Mouse (Mus musculus) heart, adult 10 weeks (tissue): Measurements from ENCODE around the gene Gpr85. TPM values are rescaled to one million over a fixed set of nuclear protein-coding genes. Genes with fewer than 3 reads are reported as not detected.

Experiments
- polyA plus RNA-seq: library from polyadenylated mRNA; stranded (reverse); fragments of 350-450 nt; fragmentation: Illumina TruSeq; extraction: RNeasy Lipid Tissue Mini Kit (QIAGEN cat#74804); gene quantifications from one replicate; pipeline ENCODE4 v1.2.3, GENCODE M21; 2014; ENCODE audit warnings: low read depth, low replicate concordance

The Gpr85 gene
- polyA plus RNA-seq: 0.26 TPM

DNA sequence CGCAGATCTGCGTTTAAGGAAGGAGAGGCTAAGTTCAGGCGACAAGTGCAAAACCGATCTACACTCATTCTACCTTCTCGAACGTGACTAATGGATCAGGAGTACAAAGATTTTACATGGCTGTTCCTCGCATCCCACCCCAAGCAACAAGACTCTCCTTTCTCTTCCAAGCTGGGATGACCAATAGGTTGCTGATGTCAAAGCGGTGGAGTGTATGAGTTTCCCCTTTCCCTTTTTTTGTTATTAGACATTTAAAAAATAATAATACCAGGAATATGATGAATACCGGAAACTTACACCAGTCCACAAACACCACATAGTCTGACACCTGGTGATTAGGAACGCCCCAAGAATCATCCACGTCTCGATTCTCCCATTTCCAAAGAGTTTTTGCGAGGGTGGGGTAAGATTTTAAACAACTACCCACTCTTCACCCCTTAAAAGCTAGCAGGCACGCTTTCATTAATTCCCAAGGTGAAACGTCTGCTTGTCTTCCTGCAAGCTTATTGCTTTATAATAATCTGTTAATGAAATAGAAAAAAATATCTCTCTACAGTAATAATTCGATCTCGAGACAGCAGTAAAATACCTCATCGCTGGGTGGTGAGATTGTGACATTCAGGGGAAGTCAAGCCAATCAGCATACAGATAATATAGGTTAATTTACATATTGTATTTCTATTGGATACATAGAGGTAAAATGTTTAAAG, at the start of gene Gpr85:
Gene Gpr85 (minus strand): TSS at position 598 of the 710 bp plus-strand sequence.

DNA sequence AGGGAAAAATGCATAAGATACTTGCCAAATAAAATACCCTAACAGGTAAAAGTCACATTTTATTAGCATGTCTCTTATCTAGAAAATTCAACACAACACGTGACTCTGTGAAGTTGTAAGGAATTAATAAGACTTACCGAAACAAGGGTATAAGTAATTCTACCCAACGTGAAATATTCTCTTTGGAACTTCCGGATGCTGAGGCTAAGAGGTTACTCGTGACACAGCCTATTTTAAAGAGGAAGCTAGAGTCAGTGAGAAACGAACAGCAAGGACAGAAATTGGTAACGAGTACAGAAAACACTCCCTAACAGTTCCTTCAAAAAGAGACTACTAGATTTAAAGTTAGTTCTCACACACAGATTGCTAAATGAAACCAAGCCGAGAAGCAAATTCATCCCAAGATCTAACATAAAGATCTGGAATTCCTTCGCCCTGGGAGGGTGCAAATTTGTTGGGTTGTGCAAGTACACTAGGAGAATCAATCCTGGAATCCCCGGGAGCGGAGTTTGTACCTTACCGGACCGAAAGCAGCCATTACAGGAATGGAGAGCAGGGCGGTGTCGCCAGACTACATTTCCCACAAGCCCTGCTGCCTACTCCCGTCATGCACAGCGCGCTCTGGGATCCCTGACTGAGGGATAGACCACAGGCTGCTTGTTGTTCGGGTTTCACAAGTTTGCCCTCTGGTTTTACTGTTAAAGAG, 31.3 kb upstream of the Gpr85 start, which contains the start of gene 2610001J05Rik:
Gene 2610001J05Rik (minus strand): TSS at position 600 of the 706 bp plus-strand sequence.

Other genes with a start within 250 kb of the Gpr85 start
- gene Tmem168, start 231.8 kb downstream of the Gpr85 start, polyA plus RNA-seq: 14.2 TPM
- gene Bmt2, start 162.0 kb downstream of the Gpr85 start, polyA plus RNA-seq: 9.0 TPM
- gene 2610001J05Rik, start 31.6 kb upstream of the Gpr85 start, polyA plus RNA-seq: 66.8 TPM